ENCODE assay signal across 16 mouse cellular contexts in genomic region chr13:24155190-24155589, GRCm38 (mm10).
DNase-seq lines count a peak whose midpoint lies in the region; ATAC-seq and TF ChIP-seq lines count a peak whose summit lies in the region.
"Had no signal": no experiment of that assay in that cellular context is flagged by ENCODE, and none has a peak within 500 bp of the region (broad histone marks: within the 10 kb centered on the region; RNA-seq: fewer than 3 reads in every experiment).

No protein-coding gene starts in this region.

- no peaks in the 10 kb centered on the region for H3K4me1 ChIP-seq in midbrain, postnatal 0 days (ENCODE audit: insufficient read depth, low read length)
- peaks cover 6% of the 10 kb centered on the region; the same call in 1 of the 2 replicates for H3K4me1 ChIP-seq in midbrain, embryonic 14.5 days (ENCODE audit: control insufficient read depth, insufficient read depth, low read length)
- peaks cover 6% of the 10 kb centered on the region; the same call in 1 of the 2 replicates for H3K4me1 ChIP-seq in cerebellum, adult 2 months (ENCODE audit: control insufficient read depth, insufficient read depth, low read length)
- peaks cover 29% of the 10 kb centered on the region for H3K4me1 ChIP-seq in embryonic facial prominence, embryonic 10.5 days
- H3K4me1 ChIP-seq in forebrain, postnatal 0 days (ENCODE audit: insufficient read depth) = peaks cover 5% of the 10 kb centered on the region; the same call in 1 of the 2 replicates

- no peak overlapping the region for H3K4me3 ChIP-seq in midbrain, postnatal 0 days (ENCODE audit: low read depth, low read length)
- H3K4me3 ChIP-seq in midbrain, embryonic 14.5 days (replicated peaks; ENCODE audit: low read depth, low read length) = no peak overlapping the region
- no peak overlapping the region for H3K4me3 ChIP-seq in cerebellum, adult 2 months (replicated peaks; ENCODE audit: insufficient read depth, low read depth, low read length)
- H3K4me3 ChIP-seq in embryonic facial prominence, embryonic 10.5 days = no peak overlapping the region
- H3K4me3 ChIP-seq in forebrain, postnatal 0 days (ENCODE audit: low read depth, low read length) = no peak overlapping the region
- H3K4me3 ChIP-seq: erythroblast, embryonic 14.5 days; heart, embryonic 15.5 days had no signal

- H3K27ac ChIP-seq in midbrain, postnatal 0 days (ENCODE audit: low read depth, low read length) = no peak overlapping the region
- no peak overlapping the region for H3K27ac ChIP-seq in midbrain, embryonic 14.5 days (replicated peaks; ENCODE audit: low read depth, low read length)
- no peak overlapping the region for H3K27ac ChIP-seq in cerebellum, adult 2 months (ENCODE audit: insufficient read depth, low read length)
- no peak overlapping the region for H3K27ac ChIP-seq in embryonic facial prominence, embryonic 10.5 days (replicated peaks)
- H3K27ac ChIP-seq in forebrain, postnatal 0 days (ENCODE audit: low read depth, low read length) = no peak overlapping the region
- H3K27ac ChIP-seq: heart, embryonic 15.5 days had no signal

- H3K9ac ChIP-seq in midbrain, postnatal 0 days (replicated peaks; ENCODE audit: low read length, poor library complexity, severe bottlenecking) = no peak overlapping the region
- no peak overlapping the region for H3K9ac ChIP-seq in midbrain, embryonic 14.5 days (replicated peaks; ENCODE audit: low read length)
- H3K9ac ChIP-seq in forebrain, postnatal 0 days = no peak overlapping the region
- H3K9ac ChIP-seq: heart, embryonic 15.5 days had no signal

- no peaks in the 10 kb centered on the region for H3K36me3 ChIP-seq in midbrain, postnatal 0 days (ENCODE audit: insufficient read depth, low read length)
- H3K36me3 ChIP-seq in midbrain, embryonic 14.5 days (ENCODE audit: control insufficient read depth, insufficient read depth, low read length) = no peaks in the 10 kb centered on the region
- H3K36me3 ChIP-seq in embryonic facial prominence, embryonic 10.5 days (replicated peaks) = no peaks in the 10 kb centered on the region
- no peaks in the 10 kb centered on the region for H3K36me3 ChIP-seq in forebrain, postnatal 0 days (ENCODE audit: insufficient read depth)
- H3K36me3 ChIP-seq: heart, embryonic 15.5 days had no signal

- no peaks in the 10 kb centered on the region for H3K27me3 ChIP-seq in midbrain, postnatal 0 days (ENCODE audit: insufficient read depth, low read length)
- no peaks in the 10 kb centered on the region for H3K27me3 ChIP-seq in midbrain, embryonic 14.5 days (ENCODE audit: control insufficient read depth, insufficient read depth, low read length)
- no peaks in the 10 kb centered on the region for H3K27me3 ChIP-seq in cerebellum, adult 2 months (ENCODE audit: control insufficient read depth, insufficient read depth, low read length)
- no peaks in the 10 kb centered on the region for H3K27me3 ChIP-seq in embryonic facial prominence, embryonic 10.5 days (replicated peaks; ENCODE audit: low read depth, poor library complexity, severe bottlenecking)
- H3K27me3 ChIP-seq in forebrain, postnatal 0 days (ENCODE audit: insufficient read depth, low read length) = no peaks in the 10 kb centered on the region

- no peaks in the 10 kb centered on the region for H3K9me3 ChIP-seq in midbrain, postnatal 0 days (ENCODE audit: low read length)
- H3K9me3 ChIP-seq in midbrain, embryonic 14.5 days (ENCODE audit: control insufficient read depth, low read length) = no peaks in the 10 kb centered on the region
- H3K9me3 ChIP-seq in embryonic facial prominence, embryonic 10.5 days = no peaks in the 10 kb centered on the region
- H3K9me3 ChIP-seq in forebrain, postnatal 0 days (ENCODE audit: low read length) = no peaks in the 10 kb centered on the region
- H3K9me3 ChIP-seq: heart, embryonic 15.5 days had no signal

- no peak for TF ChIP-seq CTCF in midbrain, postnatal 0 days (IDR thresholded peaks at IDR 0.05)
- no peak for TF ChIP-seq CTCF in cerebellum, adult 2 months (IDR thresholded peaks at IDR 0.05; ENCODE audit: borderline replicate concordance, insufficient read depth, low read depth, low read length)
- TF ChIP-seq CTCF in forebrain, postnatal 0 days (IDR thresholded peaks at IDR 0.05; ENCODE audit: low read depth) = no peak

- peak; percentile 24 for DNase-seq in midbrain, postnatal 0 days (ENCODE audit: low spot score)
- DNase-seq in midbrain, embryonic 14.5 days = no peak
- peak; percentile 75 to 85 for DNase-seq in cerebellum, adult 2 months
- DNase-seq in embryonic facial prominence, embryonic 10.5 days (ENCODE audit: low spot score) = peak; percentile 22
- DNase-seq in B cell, adult 2 months = no peak
- DNase-seq in layer of hippocampus, postnatal 10 days (ENCODE audit: low spot score in 2 of 2) = no peak
- DNase-seq in forebrain, postnatal 0 days = no peak
- DNase-seq: adrenal gland, postnatal 25 days; embryo, embryonic 11 days; heart, adult 11 months; right cerebral cortex, postnatal 14 days had no signal

- no peak for ATAC-seq in midbrain, postnatal 0 days (ENCODE audit: low FRiP score)
- ATAC-seq in midbrain, embryonic 14.5 days (ENCODE audit: low FRiP score, low TSS enrichment) = no peak
- ATAC-seq in forebrain, postnatal 0 days = no peak
- ATAC-seq: forebrain, embryonic 14.5 days; lung, postnatal 0 days; midbrain, embryonic 16.5 days had no signal

- no peak for TF ChIP-seq POLR2A in cerebellum, adult 2 months (IDR thresholded peaks at IDR 0.05; ENCODE audit: borderline replicate concordance, insufficient read depth, low read length)

- 40% methylated on average over 6 of the region's 6 CpGs for WGBS in midbrain, postnatal 0 days
- 45% methylated on average over 6 of the region's 6 CpGs for WGBS in midbrain, embryonic 14.5 days
- 11% methylated on average over 6 of the region's 6 CpGs for WGBS in cerebellum, adult 2 months
- 28% methylated on average over 6 of the region's 6 CpGs for WGBS in embryonic facial prominence, embryonic 10.5 days
- 30% methylated on average over 6 of the region's 6 CpGs for WGBS in forebrain, postnatal 0 days

- no peak overlapping the region for H3K4me2 ChIP-seq in midbrain, postnatal 0 days (ENCODE audit: low read depth, low read length, poor library complexity, severe bottlenecking)
- H3K4me2 ChIP-seq in midbrain, embryonic 14.5 days (ENCODE audit: low read length) = no peak overlapping the region
- no peak overlapping the region for H3K4me2 ChIP-seq in forebrain, postnatal 0 days (ENCODE audit: low read depth)
- H3K4me2 ChIP-seq: heart, embryonic 15.5 days had no signal

Comparison
In these comparisons a context has a peak if more than half of its experiments do, and no peak if none do; other contexts are left out.
1. DNase-seq: peak in midbrain, postnatal 0 days (single experiment), cerebellum, adult 2 months (2 of 2) and embryonic facial prominence, embryonic 10.5 days (single experiment); none in midbrain, embryonic 14.5 days (single experiment), B cell, adult 2 months (0 of 2), layer of hippocampus, postnatal 10 days (0 of 2) and forebrain, postnatal 0 days (single experiment).